In genomic region chr1:182115651-182116408, GRCm38 (mm10) we compare ENCODE assay signal across 9 mouse cellular contexts. TPM values are rescaled to one million over a fixed set of nuclear protein-coding genes. Genes with fewer than 3 reads are reported as not detected.
DNase-seq lines count a peak whose midpoint lies in the region; ATAC-seq lines count a peak whose summit lies in the region.
"Had no signal": no experiment of that assay in that cellular context is flagged by ENCODE, and none has a peak within 500 bp of the region (broad histone marks: within the 10 kb centered on the region; RNA-seq: fewer than 3 reads in every experiment).

No protein-coding gene starts in this region.

- no peaks in the 10 kb centered on the region; the same call in 1 of the 2 replicates for H3K27me3 ChIP-seq in embryonic facial prominence, embryonic 12.5 days
- H3K27me3 ChIP-seq in neural tube, embryonic 14.5 days (ENCODE audit: control insufficient read depth, insufficient read depth, low read length) = no peaks in the 10 kb centered on the region
- H3K27me3 ChIP-seq: neural tube, embryonic 12.5 days had no signal

- no peak overlapping the region for H3K27ac ChIP-seq in embryonic facial prominence, embryonic 12.5 days
- H3K27ac ChIP-seq in neural tube, embryonic 14.5 days (ENCODE audit: low read depth, low read length) = no peak overlapping the region
- H3K27ac ChIP-seq: neural tube, embryonic 12.5 days had no signal

- WGBS in embryonic facial prominence, embryonic 12.5 days = 32% methylated on average over 7 of the region's 7 CpGs
- WGBS in neural tube, embryonic 14.5 days = 39% methylated on average over 7 of the region's 7 CpGs

- no peak overlapping the region for H3K4me3 ChIP-seq in embryonic facial prominence, embryonic 12.5 days
- H3K4me3 ChIP-seq in neural tube, embryonic 14.5 days (ENCODE audit: low read depth, low read length) = no peak overlapping the region
- H3K4me3 ChIP-seq: neural tube, embryonic 12.5 days had no signal

- ATAC-seq in frontal cortex, adult (ENCODE audit: low TSS enrichment) = peak; percentile 47; the same call in 1 of the 2 replicates
- ATAC-seq in embryonic facial prominence, embryonic 12.5 days (ENCODE audit: insufficient number of reproducible peaks, insufficient read depth, low FRiP score, low TSS enrichment) = 0 out of 2 replicates have a peak, but pooled peaks have one; percentile 54
- peak; percentile 70; the same call in 1 of the 2 replicates for ATAC-seq in neural tube, embryonic 14.5 days (ENCODE audit: low read depth)

- H3K36me3 ChIP-seq in embryonic facial prominence, embryonic 12.5 days = no peaks in the 10 kb centered on the region
- H3K36me3 ChIP-seq in neural tube, embryonic 14.5 days (ENCODE audit: control insufficient read depth, insufficient read depth, low read length) = no peaks in the 10 kb centered on the region
- H3K36me3 ChIP-seq: neural tube, embryonic 12.5 days had no signal

- no peaks in the 10 kb centered on the region for H3K9me3 ChIP-seq in embryonic facial prominence, embryonic 12.5 days
- no peaks in the 10 kb centered on the region for H3K9me3 ChIP-seq in neural tube, embryonic 14.5 days (ENCODE audit: control insufficient read depth, low read length)
- H3K9me3 ChIP-seq: neural tube, embryonic 12.5 days had no signal

- peaks cover 38% of the 10 kb centered on the region for H3K4me1 ChIP-seq in embryonic facial prominence, embryonic 12.5 days
- no peaks in the 10 kb centered on the region for H3K4me1 ChIP-seq in neural tube, embryonic 14.5 days (ENCODE audit: control insufficient read depth, insufficient read depth, low read length)

- no peak for DNase-seq in frontal cortex, postnatal 25 days (ENCODE audit: low spot score in 2 of 2)
- DNase-seq in right cerebral cortex, postnatal 14 days = peak; percentile 44
- no peak for DNase-seq in right cerebral cortex, postnatal 36 days (ENCODE audit: low spot score in 2 of 2)
- peak; percentile 76 for DNase-seq in kidney, postnatal 14 days
- no peak for DNase-seq in thymus, adult 18-20 months

- no peak overlapping the region for H3K4me2 ChIP-seq in embryonic facial prominence, embryonic 12.5 days (replicated peaks)
- H3K4me2 ChIP-seq in neural tube, embryonic 14.5 days (ENCODE audit: low read depth, low read length) = no peak overlapping the region
- H3K4me2 ChIP-seq: neural tube, embryonic 12.5 days had no signal

- no peak overlapping the region for H3K9ac ChIP-seq in embryonic facial prominence, embryonic 12.5 days
- no peak overlapping the region for H3K9ac ChIP-seq in neural tube, embryonic 14.5 days (replicated peaks; ENCODE audit: low read depth, low read length)
- H3K9ac ChIP-seq: neural tube, embryonic 12.5 days had no signal

RNA-seq across cellular contexts. Expression of gene Srp9, which starts 8.7 kb away (rescaled TPM):
- 166 and 167 TPM in 2 replicates for polyA plus RNA-seq in embryonic facial prominence, embryonic 12.5 days (2016; fragmentation: Nextera tagmentation; extraction: Ambion mirVana)
- polyA plus RNA-seq in neural tube, embryonic 14.5 days (2014; fragmentation: Nextera tagmentation; extraction: Ambion mirVana) = 151 and 153 TPM in 2 replicates

RNA-seq across cellular contexts. Expression of gene Vmn1r1, which starts 48.5 kb away (rescaled TPM):
- not detected in 2 replicates for polyA plus RNA-seq in embryonic facial prominence, embryonic 12.5 days (2016; fragmentation: Nextera tagmentation; extraction: Ambion mirVana)
- not detected in 2 replicates for polyA plus RNA-seq in neural tube, embryonic 14.5 days (2014; fragmentation: Nextera tagmentation; extraction: Ambion mirVana)
- polyA plus RNA-seq: neural tube, embryonic 12.5 days had no signal

Comparison
In these comparisons a context has a peak if more than half of its experiments do, and no peak if none do; other contexts are left out.
1. DNase-seq: peak in right cerebral cortex, postnatal 14 days (single experiment) and kidney, postnatal 14 days (single experiment); none in frontal cortex, postnatal 25 days (0 of 2), right cerebral cortex, postnatal 36 days (0 of 2) and thymus, adult 18-20 months (0 of 2).
2. Peak in every context shown above with its lines, with median percentiles within 50 percentile points of each other: ATAC-seq.